Mouse (Mus musculus): ENCODE data around the gene Slc3a2.
A peak's percentile ranks its signal among the peaks of the same experiment; 100 is the strongest.

The Slc3a2 gene

DNA sequence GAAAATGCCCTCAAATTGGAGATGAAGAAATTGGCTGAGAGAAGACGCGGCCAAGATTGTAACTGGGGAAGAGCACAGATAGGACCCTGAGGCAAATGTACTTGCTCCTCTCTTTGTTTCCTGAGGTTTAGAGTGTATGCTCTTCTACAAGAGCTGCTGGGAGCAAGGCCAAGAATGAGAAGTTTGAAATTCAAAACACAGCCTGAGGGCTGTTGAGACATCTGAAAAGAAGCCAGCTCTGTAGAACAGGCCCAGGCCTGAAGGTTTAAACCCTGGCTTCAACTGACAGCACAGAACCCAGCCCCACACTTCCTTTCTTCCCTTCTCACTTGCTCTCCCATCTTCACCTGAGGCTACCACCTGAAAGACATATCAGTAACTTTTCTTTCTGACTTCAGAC lies 13.1 kb downstream of the Slc3a2 start:
- no peak for DNase-seq (ENCODE audit: low read depth, low spot score)

DNA sequence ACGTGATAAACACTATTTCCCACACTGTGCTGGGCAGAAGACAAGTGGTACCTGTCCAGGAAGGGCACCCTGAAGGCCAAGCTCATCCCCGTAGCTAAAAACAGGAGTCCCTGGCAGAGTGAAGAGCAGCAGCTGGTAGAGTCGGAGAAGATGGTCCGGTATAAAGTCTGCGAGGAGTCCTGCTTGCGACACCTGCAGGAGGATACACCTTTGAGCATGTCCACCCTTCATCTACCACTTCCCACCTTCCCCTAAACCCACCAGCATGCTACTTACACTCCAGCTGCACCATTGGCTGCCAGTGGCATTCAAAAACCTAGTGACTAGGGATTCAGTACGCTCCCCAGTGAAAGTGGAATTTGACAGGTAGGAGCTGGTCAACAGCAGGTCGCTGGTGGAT lies 14.2 kb downstream of the Slc3a2 start:
- no peak for DNase-seq (ENCODE audit: low read depth, low spot score)

GRCm38 (mm10) chr19:8706930-8707329 lies 16.2 kb downstream of the Slc3a2 start:
- DNase-seq (ENCODE audit: low read depth, low spot score), result no peak

DNA sequence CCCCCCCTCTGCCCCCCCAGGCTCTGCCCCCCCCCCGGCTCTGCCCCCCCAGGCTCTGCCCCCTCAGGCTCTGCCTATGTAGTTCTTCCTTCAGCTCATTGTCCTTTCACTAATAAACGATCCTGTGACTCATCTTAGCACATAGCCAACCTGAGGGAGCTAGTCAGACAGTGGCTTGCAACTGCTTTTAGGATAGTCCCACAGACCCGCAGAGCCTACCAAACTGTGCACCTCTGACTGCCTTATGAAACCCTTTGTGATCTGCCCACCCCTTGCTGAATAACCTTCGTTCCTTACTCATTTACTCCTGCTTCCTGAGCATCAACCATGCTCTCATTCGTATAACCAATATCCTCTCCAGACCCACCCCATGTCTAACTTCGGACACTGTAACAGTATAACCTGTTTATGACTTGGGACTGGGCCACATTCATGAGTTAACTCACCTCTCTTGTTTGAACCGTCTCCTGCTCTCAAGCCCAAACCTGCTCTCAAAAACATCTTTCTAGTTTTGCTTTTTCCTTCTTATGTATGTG lies 17.0 kb downstream of the Slc3a2 start:
- DNase-seq (ENCODE audit: low read depth, low spot score), result no peak

DNA sequence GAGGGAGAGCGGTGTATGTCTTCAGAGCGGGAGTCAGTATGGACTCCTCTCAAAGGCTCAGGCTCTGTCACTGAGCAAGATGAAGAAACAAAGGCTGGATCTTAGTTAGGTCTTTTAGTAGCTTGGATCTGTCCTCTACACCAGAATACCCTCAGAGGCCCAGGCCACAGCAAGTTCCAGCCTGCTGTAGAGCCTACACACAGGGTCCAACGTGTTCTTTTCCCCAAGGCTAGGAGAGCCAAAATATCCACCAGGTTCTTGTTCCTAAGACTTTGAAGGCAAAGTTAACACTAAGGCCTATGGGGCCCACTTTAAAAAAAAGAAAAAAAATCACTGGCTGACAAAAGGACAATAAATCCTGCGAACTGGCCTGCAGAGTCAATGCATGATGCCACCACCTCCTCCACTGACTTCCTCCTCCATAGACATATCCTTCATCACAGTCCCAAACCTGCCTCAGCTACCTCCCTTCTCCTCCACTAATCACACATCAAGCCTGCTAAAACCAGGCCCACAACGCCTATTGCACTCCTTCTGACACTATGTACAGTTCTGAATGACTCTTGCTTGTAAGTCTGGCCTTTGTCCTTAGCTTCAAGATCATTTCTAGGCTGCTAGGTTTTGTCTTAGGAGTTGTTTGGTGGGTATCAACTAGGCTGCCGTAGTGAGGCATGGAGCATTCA lies 18.0 kb downstream of the Slc3a2 start:
- DNase-seq (ENCODE audit: low read depth, low spot score), result no peak

DNA sequence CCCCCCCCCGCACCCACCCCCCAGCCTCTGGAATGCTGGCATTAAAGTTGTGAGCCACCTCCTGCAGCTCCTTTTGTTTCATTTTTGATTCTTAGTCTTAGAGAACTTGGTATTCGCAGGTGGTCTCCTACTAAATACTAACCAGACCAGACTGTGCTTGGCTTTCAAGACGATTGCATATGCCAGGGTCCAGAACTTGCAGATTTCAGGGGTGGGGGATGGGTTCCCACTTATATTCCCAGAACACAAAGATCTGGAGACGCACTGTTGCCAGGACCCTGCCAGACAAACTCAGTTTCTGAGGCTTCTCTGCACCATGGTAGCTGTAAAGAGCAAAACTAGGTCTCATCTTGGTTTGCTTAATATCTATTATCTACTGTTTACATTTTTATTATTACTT lies 19.6 kb downstream of the Slc3a2 start:
- no peak for DNase-seq (ENCODE audit: low read depth, low spot score)

GRCm38 (mm10) chr19:8702458-8702857 lies 20.7 kb downstream of the Slc3a2 start:
- no peak for DNase-seq (ENCODE audit: low read depth, low spot score)

GRCm38 (mm10) chr19:8699652-8700051 lies 23.5 kb downstream of the Slc3a2 start:
- DNase-seq (ENCODE audit: low read depth, low spot score), result no peak

DNA sequence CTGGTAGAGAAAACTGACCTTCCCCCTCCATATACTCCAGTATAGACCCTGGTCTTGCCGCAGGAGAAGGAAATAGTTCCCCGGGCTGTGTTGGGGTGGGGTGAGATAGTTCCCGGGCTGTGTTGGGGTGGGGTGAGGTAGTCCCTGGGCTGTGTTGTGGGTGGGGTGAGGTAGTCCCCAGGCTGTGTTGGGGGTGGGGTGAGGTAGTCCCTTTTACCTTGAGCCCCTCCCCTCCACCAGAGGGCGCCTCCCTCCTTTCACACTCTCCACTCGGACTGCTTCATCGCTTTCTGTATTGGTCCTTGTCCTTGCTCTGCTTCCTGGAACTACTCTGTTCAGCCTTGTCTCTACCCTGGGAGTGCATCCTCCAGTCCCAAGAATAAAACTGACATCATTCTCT lies 27.8 kb downstream of the Slc3a2 start:
- DNase-seq (ENCODE audit: low read depth, low spot score), result no peak

DNA sequence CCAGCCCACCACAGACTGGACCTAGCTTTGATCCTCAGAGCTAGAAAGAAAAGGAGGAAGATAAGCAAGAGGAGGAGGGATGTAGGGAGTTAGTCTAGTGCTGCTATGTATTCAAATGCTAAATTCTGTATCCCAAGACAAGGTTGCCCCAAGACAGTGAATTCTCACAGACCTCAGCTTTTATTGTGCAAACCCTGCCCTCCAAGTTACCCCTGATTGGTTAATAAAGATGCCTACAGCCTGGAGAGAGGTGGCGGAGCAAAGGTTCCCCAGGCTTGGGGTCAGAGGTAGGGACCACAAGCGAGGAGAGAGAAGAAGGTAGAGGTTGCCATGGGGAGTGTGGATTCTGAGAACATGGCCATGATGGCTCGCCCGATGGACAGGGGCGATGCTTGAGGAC lies 30.4 kb downstream of the Slc3a2 start:
- no peak for DNase-seq (ENCODE audit: low read depth, low spot score)

DNA sequence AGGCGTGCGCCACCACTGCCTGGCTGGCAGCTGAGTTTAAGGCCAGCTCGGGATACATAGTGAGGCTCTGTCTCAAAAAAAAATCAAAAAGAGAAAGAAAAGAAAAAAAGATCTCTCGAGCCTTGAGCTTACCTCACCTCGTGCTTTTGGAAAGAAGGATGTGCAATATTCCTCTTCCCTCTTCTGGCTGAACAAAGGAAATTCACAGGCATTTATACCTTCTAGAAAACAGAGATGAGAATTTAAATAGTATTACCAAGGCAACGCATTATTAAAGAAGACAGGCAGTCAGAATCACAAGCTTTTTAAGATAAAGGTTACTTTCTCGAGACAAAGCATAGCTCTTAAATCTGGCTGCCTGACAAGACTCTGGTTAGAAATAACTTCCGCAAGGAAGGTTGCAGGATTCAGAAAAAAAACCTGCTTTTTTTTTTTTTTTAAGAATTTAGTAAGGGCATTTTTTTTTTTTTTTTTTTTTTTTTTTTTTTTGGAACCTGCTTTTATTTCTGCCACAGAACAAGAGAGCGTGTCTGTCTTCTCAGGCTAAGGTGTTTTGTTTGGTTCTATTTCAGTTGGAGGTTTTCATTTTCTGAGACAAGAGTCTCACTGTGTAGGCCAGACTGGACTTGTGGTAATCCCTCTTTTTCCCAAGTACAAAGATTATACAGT lies 31.2 kb downstream of the Slc3a2 start:
- DNase-seq (ENCODE audit: low read depth, low spot score), result peak; percentile 49

DNA sequence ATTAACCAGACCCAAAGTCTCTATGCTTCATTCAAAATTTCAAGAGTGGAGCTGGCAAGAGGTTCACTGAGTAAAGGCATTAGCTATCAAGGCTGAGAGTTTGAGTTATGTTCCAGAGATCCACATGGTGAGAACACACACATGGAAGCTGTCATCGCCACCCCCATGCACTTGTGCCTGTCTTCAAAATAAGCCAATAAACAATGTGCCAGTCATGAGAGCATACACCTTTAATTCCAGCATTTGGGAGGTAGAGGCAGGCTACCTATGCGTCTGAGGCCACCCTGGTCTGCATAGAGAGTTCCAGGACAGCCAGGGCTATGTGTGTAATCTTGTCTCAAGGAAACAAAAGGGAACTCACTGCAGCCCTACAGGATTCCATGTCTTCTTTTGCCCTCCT lies 39.5 kb downstream of the Slc3a2 start:
- no peak for DNase-seq (ENCODE audit: low read depth, low spot score)

- DNase-seq (ENCODE audit: low read depth, low spot score), result no peak
Observed at GRCm38 (mm10) chr19:8682996-8683395, 40.2 kb downstream of the Slc3a2 start.

- no peak for DNase-seq (ENCODE audit: low read depth, low spot score)
Observed at GRCm38 (mm10) chr19:8681633-8682362, 41.4 kb downstream of the Slc3a2 start.

GRCm38 (mm10) chr19:8679031-8679779 lies 44.0 kb downstream of the Slc3a2 start:
- no peak for DNase-seq (ENCODE audit: low read depth, low spot score)

GRCm38 (mm10) chr19:8673336-8674063 lies 49.7 kb downstream of the Slc3a2 start:
- no peak for DNase-seq (ENCODE audit: low read depth, low spot score)

DNA sequence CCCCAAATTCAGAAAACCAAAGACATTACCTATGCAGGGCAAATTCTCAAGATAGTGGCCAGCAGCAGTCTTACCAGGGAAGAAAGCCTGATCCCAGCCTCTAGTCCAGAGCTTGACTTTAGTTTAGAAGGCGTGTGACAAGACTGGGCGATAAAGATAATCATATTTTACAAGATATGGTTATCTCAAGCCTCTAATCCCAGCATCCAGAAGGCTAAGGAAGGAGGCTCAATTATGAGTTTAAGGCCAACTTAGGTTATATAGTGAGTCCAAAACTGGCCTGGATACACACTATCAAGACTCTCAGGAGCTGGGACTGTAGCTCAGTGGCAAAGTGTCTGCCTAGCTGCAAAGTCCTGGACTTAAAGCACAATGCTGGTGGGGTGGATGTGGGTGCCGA lies 50.3 kb downstream of the Slc3a2 start:
- DNase-seq (ENCODE audit: low read depth, low spot score), result no peak

DNA sequence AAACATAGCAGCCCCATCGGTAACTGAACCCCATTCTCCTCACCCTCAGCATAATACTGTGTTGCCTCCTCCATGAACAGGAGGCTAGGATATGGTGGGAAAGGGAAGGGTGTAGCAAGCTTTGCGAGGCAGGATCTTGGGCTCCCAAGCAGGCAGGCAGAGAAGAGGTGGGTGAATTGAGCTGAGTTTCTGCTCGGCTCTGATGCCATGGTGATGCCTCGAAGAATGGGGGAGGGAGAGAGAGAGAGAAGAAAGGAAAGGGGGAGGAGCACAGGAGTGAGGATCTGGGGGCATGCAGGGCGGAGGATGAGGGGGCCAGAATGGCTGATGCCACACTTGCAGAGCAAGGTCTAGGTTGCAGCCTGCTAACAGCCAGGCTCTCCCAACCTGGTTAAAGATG lies 57.4 kb downstream of the Slc3a2 start:
- DNase-seq (ENCODE audit: low read depth, low spot score), result no peak

DNA sequence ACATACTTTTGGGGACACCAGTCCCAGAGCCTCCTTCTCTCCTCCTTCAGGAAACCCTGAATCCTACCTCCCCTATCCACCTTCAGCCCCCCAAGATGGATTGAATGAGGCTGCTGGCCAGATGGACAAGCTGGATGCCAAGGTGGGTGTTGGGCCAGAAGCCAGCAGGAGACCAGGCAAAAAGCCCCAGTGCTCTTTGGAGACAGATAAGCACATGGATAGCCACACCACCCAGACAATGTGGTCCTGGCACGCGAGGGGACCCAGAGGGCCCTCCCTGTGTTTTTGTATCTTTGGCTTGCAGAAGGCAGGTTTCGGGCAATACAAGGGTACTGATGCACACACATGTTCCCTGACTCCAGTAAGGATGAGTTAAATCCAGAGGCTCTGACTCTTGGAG lies 58.3 kb downstream of the Slc3a2 start:
- no peak for DNase-seq (ENCODE audit: low read depth, low spot score)

GRCm38 (mm10) chr19:8663911-8664421 lies 59.2 kb downstream of the Slc3a2 start:
- DNase-seq (ENCODE audit: low read depth, low spot score), result no peak

- no peak for DNase-seq (ENCODE audit: low read depth, low spot score)
Observed at GRCm38 (mm10) chr19:8663360-8663839, 59.8 kb downstream of the Slc3a2 start, which contains the start of gene Chrm1. TSS of gene Chrm1 (plus strand) at chr19:8663789.
